Mouse (Mus musculus): ENCODE data around the gene Cyp2b19. TPM values are rescaled to one million over a fixed set of nuclear protein-coding genes. Genes with fewer than 3 reads are reported as not detected.

Cyp2b19 gene
- total and polyA plus RNA-seq, 3 experiments: not detected

GRCm38 (mm10) chr7:26789984-26790383 is 33.0 kb downstream of the Cyp2b19 start:
- Histone ChIP-seq H3K27ac (ENCODE audit: control insufficient read depth, low read depth, low read length) (no peak overlapping the region), H3K36me3 (ENCODE audit: control insufficient read depth in 1 of 2, insufficient read depth in 2 of 2, low read length in 2 of 2) (no peaks in the 10 kb centered on the region), H3K9ac (ENCODE audit: control insufficient read depth, low read depth, low read length, poor library complexity, severe bottlenecking) (no peak overlapping the region), H3K4me1 (ENCODE audit: control insufficient read depth in 1 of 2, insufficient read depth in 2 of 2, low read length in 2 of 2) (no peaks in the 10 kb centered on the region), H3K27me3 (ENCODE audit: control insufficient read depth in 1 of 2, insufficient read depth in 2 of 2, low read length in 2 of 2) (no peaks in the 10 kb centered on the region), H3K9me3 (replicated peaks; ENCODE audit: insufficient read depth, low read length) (no peaks in the 10 kb centered on the region), H3K4me3 (ENCODE audit: control insufficient read depth in 1 of 2, insufficient read depth in 1 of 2, low read depth in 2 of 2, low read length in 2 of 2) (no peak overlapping the region), H3K79me2 (ENCODE audit: control insufficient read depth, insufficient read depth, low read length, poor library complexity) (no peaks in the 10 kb centered on the region)
- TF ChIP-seq MEF2A (IDR thresholded peaks at IDR 0.05; ENCODE audit: extremely low read depth, insufficient replicate concordance, low read depth, low read length, poor library complexity, severe bottlenecking) (no peak), MAX (IDR thresholded peaks at IDR 0.05; ENCODE audit: low read length) (no peak), SMC3 (IDR thresholded peaks at IDR 0.05; ENCODE audit: low read depth, low read length) (no peak), POLR2AphosphoS2 (IDR thresholded peaks at IDR 0.05; ENCODE audit: low read length) (no peak), RAD21 (IDR thresholded peaks at IDR 0.05; ENCODE audit: low read depth, low read length) (no peak), GABPA (IDR thresholded peaks at IDR 0.05; ENCODE audit: low read depth, low read length) (no peak), ETS1 (IDR thresholded peaks at IDR 0.05; ENCODE audit: low read depth, low read length) (no peak), TBP (IDR thresholded peaks at IDR 0.05; ENCODE audit: low read depth, low read length) (no peak), RCOR1 (IDR thresholded peaks at IDR 0.05; ENCODE audit: low read depth, low read length) (no peak), TCF12 (IDR thresholded peaks at IDR 0.05; ENCODE audit: low read depth, low read length) (no peak), GATA1 (IDR thresholded peaks at IDR 0.05; ENCODE audit: low read depth, low read length) (no peak), POLR2A (IDR thresholded peaks at IDR 0.05; ENCODE audit: control insufficient read depth in 1 of 2, insufficient read depth in 1 of 2, low read depth in 1 of 2, low read length in 2 of 2, poor library complexity in 1 of 2) (no peak), ZNF384 (IDR thresholded peaks at IDR 0.05; ENCODE audit: low read depth, low read length) (no peak), MAFK (IDR thresholded peaks at IDR 0.05; ENCODE audit: borderline replicate concordance, low read depth, low read length) (no peak), JUND (IDR thresholded peaks at IDR 0.05; ENCODE audit: low read depth, low read length) (no peak), HCFC1 (IDR thresholded peaks at IDR 0.05; ENCODE audit: low read depth, low read length) (no peak), USF1 (IDR thresholded peaks at IDR 0.05; ENCODE audit: low read depth, low read length) (no peak), ZC3H11A (IDR thresholded peaks at IDR 0.05; ENCODE audit: low read depth, low read length) (no peak)
- no peak for DNase-seq (ENCODE audit: low read depth, low spot score)

GRCm38 (mm10) chr7:26800104-26800503 is 43.2 kb downstream of the Cyp2b19 start:
- peak; percentile 6 for DNase-seq (ENCODE audit: low read depth, low spot score)
- Histone ChIP-seq H3K27me3 (ENCODE audit: control insufficient read depth in 1 of 2, insufficient read depth in 2 of 2, low read length in 2 of 2) (no peaks in the 10 kb centered on the region), H3K4me1 (ENCODE audit: control insufficient read depth in 1 of 2, insufficient read depth in 2 of 2, low read length in 2 of 2) (no peaks in the 10 kb centered on the region), H3K4me3 (ENCODE audit: control insufficient read depth in 1 of 2, insufficient read depth in 1 of 2, low read depth in 2 of 2, low read length in 2 of 2) (no peak overlapping the region), H3K79me2 (ENCODE audit: control insufficient read depth, insufficient read depth, low read length, poor library complexity) (no peaks in the 10 kb centered on the region), H3K27ac (ENCODE audit: control insufficient read depth, low read depth, low read length) (no peak overlapping the region), H3K9ac (ENCODE audit: control insufficient read depth, low read depth, low read length, poor library complexity, severe bottlenecking) (no peak overlapping the region), H3K36me3 (ENCODE audit: control insufficient read depth in 1 of 2, insufficient read depth in 2 of 2, low read length in 2 of 2) (no peaks in the 10 kb centered on the region), H3K9me3 (replicated peaks; ENCODE audit: insufficient read depth, low read length) (no peaks in the 10 kb centered on the region)
- TF ChIP-seq TBP (IDR thresholded peaks at IDR 0.05; ENCODE audit: low read depth, low read length) (no peak), CTCF (IDR thresholded peaks at IDR 0.05 in 2 of 3, conservative IDR thresholded peaks at IDR 0.05 in 1 of 3; ENCODE audit: control insufficient read depth in 1 of 3, insufficient read depth in 1 of 3, low read depth in 2 of 3, low read length in 3 of 3, poor library complexity in 1 of 3, severe bottlenecking in 1 of 3) (no peak), ZNF384 (IDR thresholded peaks at IDR 0.05; ENCODE audit: low read depth, low read length) (no peak), GATA1 (IDR thresholded peaks at IDR 0.05; ENCODE audit: low read depth, low read length) (no peak), MAFK (IDR thresholded peaks at IDR 0.05; ENCODE audit: borderline replicate concordance, low read depth, low read length) (no peak), MYB (IDR thresholded peaks at IDR 0.05; ENCODE audit: low read depth, low read length) (no peak), ETS1 (IDR thresholded peaks at IDR 0.05; ENCODE audit: low read depth, low read length) (no peak), RCOR1 (IDR thresholded peaks at IDR 0.05; ENCODE audit: low read depth, low read length) (no peak), SMC3 (IDR thresholded peaks at IDR 0.05; ENCODE audit: low read depth, low read length) (no peak), KAT2A (conservative IDR thresholded peaks at IDR 0.05; ENCODE audit: low read depth, low read length) (no peak), CHD2 (IDR thresholded peaks at IDR 0.05; ENCODE audit: low read length) (no peak), MAZ (IDR thresholded peaks at IDR 0.05; ENCODE audit: low read depth, low read length) (no peak), CHD1 (IDR thresholded peaks at IDR 0.05; ENCODE audit: low read depth, low read length) (no peak), E2F4 (IDR thresholded peaks at IDR 0.05; ENCODE audit: borderline replicate concordance, low read depth, low read length) (no peak)

All from MEL (cell line).